Mouse (Mus musculus) 3134 (cell line): ENCODE measurements at regions not wholly inside any gene's neighbourhood (a gene's known extent, or its start where the extent isn't known, plus 50 kb on each side); places are given as distances from the start of the nearest gene placed in this dataset.
A peak's percentile ranks its signal among the peaks of the same experiment; 100 is the strongest.

ENCODE experiments used
- DNase-seq: peaks from one replicate; pipeline ENCODE4 v3.0.0-alpha.2; 2011; ENCODE audit warnings: low spot score; ENCODE audit not compliant: insufficient read length; ENCODE audit errors: extremely low read depth

- DNase-seq: no peak
Measured at GRCm38 (mm10) chr1:61257561-61257960, 279.8 kb downstream of the Icos start.

- no peak for DNase-seq
Measured at GRCm38 (mm10) chr1:61263466-61263865, 285.7 kb downstream of the Icos start.

- DNase-seq: no peak
Measured at GRCm38 (mm10) chr1:61265706-61266127, 288.0 kb downstream of the Icos start.

GRCm38 (mm10) chr1:61273843-61274242 is 296.1 kb downstream of the Icos start:
- DNase-seq: no peak

GRCm38 (mm10) chr1:61274244-61274643 is 296.5 kb downstream of the Icos start:
- DNase-seq: no peak

GRCm38 (mm10) chr1:61277170-61277710 is 299.5 kb downstream of the Icos start:
- no peak for DNase-seq

- no peak for DNase-seq
Measured at GRCm38 (mm10) chr1:61288185-61288584, 310.5 kb downstream of the Icos start.

- no peak for DNase-seq
Measured at GRCm38 (mm10) chr1:61288946-61289345, 311.2 kb downstream of the Icos start.

GRCm38 (mm10) chr1:61289552-61289951 is 311.8 kb downstream of the Icos start:
- no peak for DNase-seq

GRCm38 (mm10) chr1:61293106-61293505 is 315.4 kb downstream of the Icos start:
- DNase-seq: no peak

GRCm38 (mm10) chr1:61295219-61295618 is 317.5 kb downstream of the Icos start:
- DNase-seq: no peak

- no peak for DNase-seq
Measured at GRCm38 (mm10) chr1:61296831-61297230, 319.1 kb downstream of the Icos start.

GRCm38 (mm10) chr1:61297361-61297760 is 319.6 kb downstream of the Icos start:
- DNase-seq: no peak

- DNase-seq: peak; percentile 7
Measured at GRCm38 (mm10) chr1:61298064-61298463, 320.3 kb downstream of the Icos start.

- no peak for DNase-seq
Measured at GRCm38 (mm10) chr1:61298779-61299178, 321.1 kb downstream of the Icos start.

- no peak for DNase-seq
Measured at GRCm38 (mm10) chr1:61300491-61300890, 322.8 kb downstream of the Icos start.

- DNase-seq: no peak
Measured at GRCm38 (mm10) chr1:61301041-61302030, 323.6 kb downstream of the Icos start.

- DNase-seq: no peak
Measured at GRCm38 (mm10) chr1:61302570-61303071, 324.9 kb downstream of the Icos start.

GRCm38 (mm10) chr1:61306296-61306695 is 328.6 kb downstream of the Icos start:
- no peak for DNase-seq

GRCm38 (mm10) chr1:61309563-61309962 is 329.1 kb upstream of the Pard3b start:
- DNase-seq: no peak

- no peak for DNase-seq
Measured at GRCm38 (mm10) chr1:61310063-61310760, 328.4 kb upstream of the Pard3b start.
